Mouse (Mus musculus) heart, postnatal 0 days (tissue): Measurements from ENCODE around the gene 4930452B06Rik. TPM values are rescaled to one million over a fixed set of nuclear protein-coding genes. Genes with fewer than 3 reads are reported as not detected.

Source experiments
- ATAC-seq: fragments of 200-750 bp; cut with Nextera tagmentation; 2 replicates; pipeline ENCODE4 v1.8.0; 2017; ENCODE audit warnings: low read depth, moderate number of reproducible peaks, moderate library complexity; ENCODE audit not compliant: insufficient read depth
- DNase-seq: peaks from one replicate; pipeline ENCODE4 v3.0.0-alpha.2; 2016; ENCODE audit warnings: low spot score
- H3K27ac ChIP-seq: fragments of 300-500 bp; sonication (generic); 2 replicates; pipeline ENCODE4 v1.5.1; 2014; ENCODE audit warnings: low read depth, mild to moderate bottlenecking
- H3K27me3 ChIP-seq: fragments of 300-500 bp; sonication (generic); 2 replicates; pipeline ENCODE4 v1.6.1; 2014; ENCODE audit warnings: low read length, mixed read lengths; ENCODE audit not compliant: control insufficient read depth, insufficient read depth
- H3K36me3 ChIP-seq: fragments of 300-500 bp; sonication (generic); replicated peaks from 2 replicates; pipeline ENCODE4 v1.6.1; 2014; ENCODE audit warnings: low read length, mixed read lengths; ENCODE audit not compliant: control insufficient read depth, insufficient read depth
- H3K4me1 ChIP-seq: fragments of 300-500 bp; sonication (generic); 2 replicates; pipeline ENCODE4 v1.6.1; 2014; ENCODE audit warnings: antibody characterized with exemption; ENCODE audit not compliant: control insufficient read depth, insufficient read depth
- H3K4me2 ChIP-seq: fragments of 300-500 bp; sonication (generic); 2 replicates; pipeline ENCODE4 v1.6.1; 2014; ENCODE audit warnings: low read depth, mild to moderate bottlenecking, low read length, moderate library complexity
- H3K4me3 ChIP-seq: fragments of 300-500 bp; sonication (generic); 2 replicates; pipeline ENCODE4 v1.5.1; 2014; ENCODE audit warnings: low read depth, low read length
- H3K9ac ChIP-seq: fragments of 300-500 bp; sonication (generic); replicated peaks from 2 replicates; pipeline ENCODE4 v1.6.1; 2014; ENCODE audit warnings: low read depth, low read length, mixed read lengths
- H3K9me3 ChIP-seq: fragments of 300-500 bp; sonication (generic); replicated peaks from 2 replicates; pipeline ENCODE4 v1.6.1; 2016; ENCODE audit warnings: low read length; ENCODE audit not compliant: control insufficient read depth
- CTCF ChIP-seq: IDR thresholded peaks from 2 replicates; pipeline ENCODE4 v1.5.1; 2016; ENCODE audit warnings: antibody characterized with exemption, control low read depth, low read depth
- EP300 ChIP-seq: IDR thresholded peaks from 2 replicates; pipeline ENCODE4 v1.6.1; 2016; ENCODE audit warnings: antibody characterized with exemption, low read depth
- WGBS: fragments of 180-500 bp; shearing (Covaris S2); extraction: QIAGEN DNeasy Blood & Tissue Kit; methylation state at CpG from one replicate; pipeline ENCODE4 v1.1.7; 2014; 5-methylcytosine and 5-hydroxymethylcytosine counted together
- polyA plus RNA-seq: library from polyadenylated mRNA; unstranded; fragments of >200 nt; fragmentation: Nextera tagmentation; extraction: Ambion mirVana; gene quantifications from 2 replicates; pipeline ENCODE4 v1.2.1, GENCODE M21; 2015
- total RNA-seq: library from RNA; depleted of rRNA; stranded (reverse); fragments of >200 nt; gene quantifications from 2 replicates; pipeline ENCODE4 v1.2.3, GENCODE M21; 2014; ENCODE audit warnings: low replicate concordance

Gene 4930452B06Rik
- total and polyA plus RNA-seq, 2 experiments from 2014 or later: 6.2 to 16.3 TPM

GRCm38 (mm10) chr14:8477348-8477747, 188.7 kb downstream of the 4930452B06Rik start:
- H3K27me3 ChIP-seq: no peaks in the 10 kb centered on the region
- H3K9me3 ChIP-seq: no peaks in the 10 kb centered on the region
- TF ChIP-seq CTCF (no peak), EP300 (no peak)
- H3K4me3 ChIP-seq: no peak overlapping the region
- no peak overlapping the region for H3K27ac ChIP-seq
- no peaks in the 10 kb centered on the region for H3K4me1 ChIP-seq
- no peak for DNase-seq
- H3K4me2 ChIP-seq: no peak overlapping the region
- no peaks in the 10 kb centered on the region for H3K36me3 ChIP-seq
- WGBS: 74% methylated on average over 8 of the region's 8 CpGs
- no peak for ATAC-seq
- H3K9ac ChIP-seq: no peak overlapping the region

GRCm38 (mm10) chr14:8476606-8477005, 189.4 kb downstream of the 4930452B06Rik start:
- H3K4me2 ChIP-seq: no peak overlapping the region
- WGBS: 66% methylated on average over 3 of the region's 3 CpGs
- no peak overlapping the region for H3K4me3 ChIP-seq
- no peak overlapping the region for H3K27ac ChIP-seq
- DNase-seq (no peak), ATAC-seq (no peak)
- TF ChIP-seq EP300 (no peak), CTCF (peak; percentile 28)
- no peaks in the 10 kb centered on the region for H3K36me3 ChIP-seq
- no peak overlapping the region for H3K9ac ChIP-seq
- H3K27me3 ChIP-seq: no peaks in the 10 kb centered on the region
- no peaks in the 10 kb centered on the region for H3K9me3 ChIP-seq
- H3K4me1 ChIP-seq: no peaks in the 10 kb centered on the region

- WGBS: 91% methylated on average over 5 of the region's 5 CpGs
- ATAC-seq: no peak
- Histone ChIP-seq H3K4me2 (no peak overlapping the region), H3K9me3 (no peaks in the 10 kb centered on the region), H3K9ac (no peak overlapping the region), H3K36me3 (no peaks in the 10 kb centered on the region), H3K27ac (no peak overlapping the region), H3K4me3 (no peak overlapping the region), H3K27me3 (no peaks in the 10 kb centered on the region), H3K4me1 (no peaks in the 10 kb centered on the region)
- no peak for DNase-seq
- no peak for TF ChIP-seq EP300
- TF ChIP-seq CTCF: no peak
Measured at GRCm38 (mm10) chr14:8475851-8476250, 190.2 kb downstream of the 4930452B06Rik start.

GRCm38 (mm10) chr14:8472884-8473283, 193.2 kb downstream of the 4930452B06Rik start:
- H3K4me1 ChIP-seq: no peaks in the 10 kb centered on the region
- TF ChIP-seq EP300: no peak
- no peak for TF ChIP-seq CTCF
- WGBS: 80% methylated on average over 2 of the region's 2 CpGs
- DNase-seq (no peak), ATAC-seq (no peak)
- H3K4me3 ChIP-seq: no peak overlapping the region
- H3K4me2 ChIP-seq: no peak overlapping the region
- no peaks in the 10 kb centered on the region for H3K36me3 ChIP-seq
- H3K9me3 ChIP-seq: no peaks in the 10 kb centered on the region
- no peaks in the 10 kb centered on the region for H3K27me3 ChIP-seq
- H3K9ac ChIP-seq: no peak overlapping the region
- no peak overlapping the region for H3K27ac ChIP-seq

- no peak overlapping the region for H3K4me2 ChIP-seq
- no peaks in the 10 kb centered on the region for H3K4me1 ChIP-seq
- H3K27ac ChIP-seq: no peak overlapping the region
- no peaks in the 10 kb centered on the region for H3K9me3 ChIP-seq
- no peak overlapping the region for H3K9ac ChIP-seq
- no peak overlapping the region for H3K4me3 ChIP-seq
- ATAC-seq (no peak), DNase-seq (no peak)
- no peaks in the 10 kb centered on the region for H3K36me3 ChIP-seq
- H3K27me3 ChIP-seq: no peaks in the 10 kb centered on the region
- 68% methylated on average over 14 of the region's 14 CpGs for WGBS
- no peak for TF ChIP-seq EP300
- TF ChIP-seq CTCF: no peak
Measured at GRCm38 (mm10) chr14:8464401-8465154, 201.5 kb downstream of the 4930452B06Rik start.

- Histone ChIP-seq H3K4me3 (no peak overlapping the region), H3K4me2 (no peak overlapping the region), H3K27ac (no peak overlapping the region), H3K9me3 (no peaks in the 10 kb centered on the region), H3K4me1 (no peaks in the 10 kb centered on the region), H3K36me3 (no peaks in the 10 kb centered on the region), H3K9ac (no peak overlapping the region), H3K27me3 (no peaks in the 10 kb centered on the region)
- ATAC-seq: no peak
- no peak for DNase-seq
- 44% methylated on average over 4 of the region's 4 CpGs for WGBS
- no peak for TF ChIP-seq EP300
- TF ChIP-seq CTCF: no peak
Measured at GRCm38 (mm10) chr14:8462973-8463372, 203.1 kb downstream of the 4930452B06Rik start.
